Mouse (Mus musculus) kidney, embryonic 14.5 days (tissue): Measurements from ENCODE around the gene Cdc37. TPM values are rescaled to one million over a fixed set of nuclear protein-coding genes. Genes with fewer than 3 reads are reported as not detected.

Experiments
- polyA plus RNA-seq: library from polyadenylated mRNA; unstranded; fragments of >200 nt; fragmentation: Nextera tagmentation; extraction: Ambion mirVana; gene quantifications from 2 replicates; pipeline ENCODE4 v1.2.1, GENCODE M21; 2014

Gene Cdc37
- polyA plus RNA-seq, 1 experiment from 2014 or later: 377 TPM

Other genes starting within 250 kb of the Cdc37 start
- gene Dnmt1, start 190.1 kb downstream of the Cdc37 start, polyA plus RNA-seq: 71.8 and 87.1 TPM in 2 replicates
- 26.7 and 36.1 TPM in 2 replicates for gene S1pr2, start 173.2 kb downstream of the Cdc37 start, polyA plus RNA-seq
- gene Mrpl4, start 147.2 kb downstream of the Cdc37 start, polyA plus RNA-seq: 145 and 146 TPM in 2 replicates
- 7.1 and 10.3 TPM in 2 replicates for gene Icam1, start 134.0 kb downstream of the Cdc37 start, polyA plus RNA-seq
- 0.45 and 0.49 TPM in 2 replicates for gene Icam4, start 120.6 kb downstream of the Cdc37 start, polyA plus RNA-seq
- 0.20 TPM in 1 of 2 replicates, not detected in the other for gene Icam5, start 117.9 kb downstream of the Cdc37 start, polyA plus RNA-seq
- gene Zglp1, start 82.9 kb downstream of the Cdc37 start, polyA plus RNA-seq: 2.1 TPM in 1 of 2 replicates, not detected in the other
- 0.64 and 0.90 TPM in 2 replicates for gene Gm49373, start 76.9 kb downstream of the Cdc37 start, polyA plus RNA-seq
- 62.6 and 82.3 TPM in 2 replicates for gene Fdx1l, start 76.4 kb downstream of the Cdc37 start, polyA plus RNA-seq
- 2.8 and 3.1 TPM in 2 replicates for gene Gm38431, start 58.0 kb downstream of the Cdc37 start, polyA plus RNA-seq
- 70.6 and 96.0 TPM in 2 replicates for gene Raver1, start 58.0 kb downstream of the Cdc37 start, polyA plus RNA-seq
- 5.6 and 8.7 TPM in 2 replicates for gene Tyk2, start 18.7 kb downstream of the Cdc37 start, polyA plus RNA-seq
- 13.7 and 14.0 TPM in 2 replicates for gene Pde4a, start 15.7 kb upstream of the Cdc37 start, polyA plus RNA-seq
- gene Keap1, start 89.4 kb upstream of the Cdc37 start, polyA plus RNA-seq: 26.8 and 34.2 TPM in 2 replicates
- 0.07 and 0.19 TPM in 2 replicates for gene S1pr5, start 98.5 kb upstream of the Cdc37 start, polyA plus RNA-seq
- gene Atg4d, start 115.3 kb upstream of the Cdc37 start, polyA plus RNA-seq: 35.5 and 43.7 TPM in 2 replicates
- 15.3 and 18.6 TPM in 2 replicates for gene Kri1, start 138.0 kb upstream of the Cdc37 start, polyA plus RNA-seq
- 45.3 and 56.2 TPM in 2 replicates for gene Cdkn2d, start 141.4 kb upstream of the Cdc37 start, polyA plus RNA-seq
- gene Ap1m2, start 162.4 kb upstream of the Cdc37 start, polyA plus RNA-seq: 33.7 and 36.0 TPM in 2 replicates
- gene Slc44a2, start 170.7 kb upstream of the Cdc37 start, polyA plus RNA-seq: 46.2 and 80.5 TPM in 2 replicates
- 122 and 235 TPM in 2 replicates for gene Ilf3, start 217.9 kb upstream of the Cdc37 start, polyA plus RNA-seq